Mouse (Mus musculus) embryonic facial prominence, embryonic 14.5 days (tissue): ENCODE measurements at regions not wholly inside any gene's neighbourhood (a gene's known extent, or its start where the extent isn't known, plus 50 kb on each side); places are given as distances from the start of the nearest gene placed in this dataset.
A peak's percentile ranks its signal among the peaks of the same experiment; 100 is the strongest.

Experiments
- ATAC-seq: fragments of 200-750 bp; cut with Nextera tagmentation; 2 replicates; pipeline ENCODE4 v1.8.0; 2017; ENCODE audit warnings: low read depth, moderate number of reproducible peaks, moderate TSS enrichment
- DNase-seq: peaks from one replicate; pipeline ENCODE4 v3.0.0-alpha.2; 2015; ENCODE audit warnings: low spot score
- H3K27ac ChIP-seq: fragments of 300-500 bp; sonication (generic); replicated peaks from 2 replicates; pipeline ENCODE4 v1.5.1; 2014; ENCODE audit warnings: low read depth, mild to moderate bottlenecking, low read length, moderate library complexity
- H3K27me3 ChIP-seq: fragments of 300-500 bp; sonication (generic); replicated peaks from 2 replicates; pipeline ENCODE4 v1.6.1; 2014; ENCODE audit warnings: low read length; ENCODE audit not compliant: control insufficient read depth, insufficient read depth
- H3K36me3 ChIP-seq: fragments of 300-500 bp; sonication (generic); 2 replicates; pipeline ENCODE4 v1.6.1; 2014; ENCODE audit warnings: low read length, mixed read lengths; ENCODE audit not compliant: control insufficient read depth, insufficient read depth
- H3K4me1 ChIP-seq: fragments of 300-500 bp; sonication (generic); 2 replicates; pipeline ENCODE4 v1.6.1; 2014; ENCODE audit warnings: antibody characterized with exemption, low read length; ENCODE audit not compliant: control insufficient read depth, insufficient read depth
- H3K4me2 ChIP-seq: fragments of 300-500 bp; sonication (generic); 2 replicates; pipeline ENCODE4 v1.6.1; 2014; ENCODE audit warnings: low read depth, mild to moderate bottlenecking, low read length, moderate library complexity, mixed read lengths
- H3K4me3 ChIP-seq: fragments of 300-500 bp; sonication (generic); 2 replicates; pipeline ENCODE4 v1.5.1; 2014; ENCODE audit warnings: low read depth, mild to moderate bottlenecking, low read length
- H3K9ac ChIP-seq: fragments of 300-500 bp; sonication (generic); 2 replicates; pipeline ENCODE4 v1.6.1; 2014; ENCODE audit warnings: low read depth, mild to moderate bottlenecking, low read length, moderate library complexity, mixed read lengths
- H3K9me3 ChIP-seq: fragments of 300-500 bp; sonication (generic); 2 replicates; pipeline ENCODE4 v1.6.1; 2016; ENCODE audit warnings: low read length; ENCODE audit not compliant: control insufficient read depth
- WGBS: fragments of 180-500 bp; shearing (Covaris S2); extraction: QIAGEN DNeasy Blood & Tissue Kit; methylation state at CpG from one replicate; pipeline ENCODE4 v1.1.7; 2014; 5-methylcytosine and 5-hydroxymethylcytosine counted together

DNA sequence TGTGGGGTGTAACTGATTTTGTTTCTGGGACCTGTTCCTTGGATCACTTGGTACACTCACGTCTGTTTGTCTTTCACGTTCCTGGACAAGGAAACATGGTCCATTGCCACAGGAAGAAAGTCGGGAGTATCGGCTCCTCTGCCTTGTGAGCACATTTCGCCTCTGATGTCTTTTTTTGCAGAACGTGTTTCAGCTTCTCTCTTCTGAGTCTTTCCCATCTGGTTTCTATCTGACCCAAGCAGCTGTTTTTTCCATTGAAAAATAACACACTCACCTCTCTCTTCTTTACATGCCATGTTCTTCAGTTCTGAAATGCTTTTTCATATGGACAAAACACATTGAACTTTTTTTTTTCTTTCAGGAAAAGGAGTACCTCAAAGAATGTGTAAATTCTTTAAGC, 61.4 kb upstream of the Lrig1 start:
- ATAC-seq (no peak), DNase-seq (peak; percentile 74)
- Histone ChIP-seq H3K36me3 (no peaks in the 10 kb centered on the region), H3K4me3 (no peak overlapping the region), H3K27ac (peak overlapping the region; percentile 71), H3K27me3 (no peaks in the 10 kb centered on the region), H3K4me2 (no peak overlapping the region), H3K9ac (no peak overlapping the region), H3K9me3 (no peaks in the 10 kb centered on the region), H3K4me1 (peaks cover 28% of the 10 kb centered on the region)
- WGBS: 23% methylated on average over 6 of the region's 6 CpGs

DNA sequence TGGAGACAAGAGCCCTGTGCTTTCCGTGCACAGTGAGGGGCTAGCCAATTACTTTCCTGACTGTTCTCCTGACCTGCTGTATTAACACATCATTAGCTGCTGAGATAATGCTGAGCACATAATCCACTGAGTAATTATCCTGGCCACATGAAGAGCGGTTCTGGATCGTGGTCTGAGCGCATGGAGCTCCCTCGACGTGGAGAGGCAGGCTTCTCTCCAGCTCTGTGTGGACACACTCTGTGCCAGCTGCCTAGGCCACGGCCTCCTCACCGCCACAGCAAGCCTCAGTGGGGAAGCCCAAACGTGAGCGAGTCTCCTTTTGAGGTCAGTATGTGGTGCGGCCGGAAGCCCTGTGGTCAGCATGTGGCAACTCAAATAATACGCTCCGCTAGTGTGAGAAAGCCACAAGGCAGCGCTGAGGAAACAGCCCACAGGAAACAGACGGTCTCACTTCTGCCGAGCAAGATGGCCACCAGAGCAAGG, 60.7 kb upstream of the Lrig1 start:
- ATAC-seq: peak; percentile 53
- 62% methylated on average over 17 of the region's 17 CpGs for WGBS
- Histone ChIP-seq H3K9ac (no peak overlapping the region), H3K9me3 (no peaks in the 10 kb centered on the region), H3K4me3 (no peak overlapping the region), H3K4me2 (no peak overlapping the region), H3K36me3 (no peaks in the 10 kb centered on the region), H3K27ac (peak overlapping the region; percentile 71), H3K27me3 (no peaks in the 10 kb centered on the region), H3K4me1 (peaks cover 33% of the 10 kb centered on the region)
- DNase-seq: peak; percentile 69

DNA sequence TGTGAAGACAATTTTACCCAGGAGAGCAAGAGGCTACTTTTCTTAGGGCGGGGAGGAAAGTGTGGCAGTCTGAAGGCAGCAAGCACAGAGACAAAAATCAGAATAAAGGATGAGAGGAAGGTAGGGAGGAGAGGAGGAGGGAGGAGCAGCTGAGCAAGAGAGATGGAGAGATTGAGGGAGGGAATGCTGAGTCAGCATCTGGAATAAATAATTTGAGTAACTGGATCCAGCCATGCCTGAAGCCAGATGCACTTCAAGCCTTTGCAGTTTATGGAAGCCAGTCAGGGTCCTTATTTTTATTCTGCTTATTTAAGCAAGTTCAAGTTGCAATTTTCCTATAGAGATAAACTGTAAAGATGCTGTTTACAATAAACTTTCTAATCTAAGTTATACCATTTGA, 59.7 kb upstream of the Lrig1 start:
- no peak overlapping the region for H3K9ac ChIP-seq
- WGBS: 90% methylated on average over 1 of the region's 1 CpGs
- H3K27ac ChIP-seq: no peak overlapping the region
- H3K36me3 ChIP-seq: no peaks in the 10 kb centered on the region
- H3K4me2 ChIP-seq: no peak overlapping the region
- no peaks in the 10 kb centered on the region for H3K9me3 ChIP-seq
- peaks cover 37% of the 10 kb centered on the region for H3K4me1 ChIP-seq
- H3K4me3 ChIP-seq: no peak overlapping the region
- no peak for ATAC-seq
- DNase-seq: no peak
- no peaks in the 10 kb centered on the region for H3K27me3 ChIP-seq

DNA sequence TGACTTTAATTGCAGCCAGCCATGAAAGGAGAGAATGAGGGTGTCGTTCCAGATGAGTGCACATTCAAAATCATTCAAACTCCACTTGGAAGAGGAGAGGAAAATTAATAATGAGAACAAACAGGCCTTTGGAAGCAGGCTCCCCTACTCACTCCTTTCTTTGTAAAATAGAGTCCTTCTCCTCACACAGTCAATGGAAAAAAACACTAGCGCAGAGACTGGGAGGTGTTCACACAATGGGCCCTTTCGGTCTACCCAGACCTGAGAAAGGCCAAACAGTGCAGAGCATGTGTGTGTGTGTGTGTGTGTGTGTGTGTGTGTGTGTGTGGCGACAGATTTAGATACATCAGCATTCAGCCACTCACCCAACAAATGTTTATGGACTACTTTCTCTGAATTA, 56.0 kb upstream of the Lrig1 start:
- DNase-seq: peak; percentile 61
- Histone ChIP-seq H3K9ac (no peak overlapping the region), H3K4me1 (peaks cover 24% of the 10 kb centered on the region), H3K36me3 (no peaks in the 10 kb centered on the region), H3K9me3 (no peaks in the 10 kb centered on the region), H3K27ac (no peak overlapping the region), H3K4me3 (no peak overlapping the region), H3K4me2 (no peak overlapping the region), H3K27me3 (no peaks in the 10 kb centered on the region)
- WGBS: 57% methylated on average over 4 of the region's 4 CpGs
- ATAC-seq: peak; percentile 51; the same call in 1 of the 2 replicates

DNA sequence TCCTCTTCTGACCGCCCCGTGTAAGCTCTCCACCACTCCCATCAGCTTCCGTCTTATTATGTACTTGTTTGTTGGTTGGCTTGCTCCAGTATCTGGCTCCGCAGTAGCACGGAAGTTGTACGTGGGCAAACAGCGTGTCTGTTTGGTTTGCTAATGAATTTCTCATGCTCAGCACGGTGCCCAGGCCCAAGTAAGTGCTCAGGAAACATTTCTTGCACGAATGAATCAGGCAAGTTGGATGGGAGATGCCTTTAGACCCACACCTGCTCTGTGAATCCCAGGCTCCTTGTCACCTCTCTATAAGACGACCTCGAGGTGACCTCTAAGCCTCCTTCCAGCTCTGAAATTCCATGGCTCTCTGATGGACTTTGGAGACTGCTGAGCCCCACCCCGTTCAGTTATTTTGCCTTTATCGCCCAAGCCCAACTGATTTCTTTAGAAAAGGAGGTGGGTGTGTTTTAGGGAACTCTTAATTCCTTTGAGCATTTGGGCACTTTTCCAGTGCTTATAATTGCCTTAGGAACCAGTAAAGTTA, 55.4 kb upstream of the Lrig1 start:
- peaks cover 18% of the 10 kb centered on the region for H3K4me1 ChIP-seq
- no peaks in the 10 kb centered on the region for H3K27me3 ChIP-seq
- H3K9ac ChIP-seq: no peak overlapping the region
- DNase-seq: peak; percentile 67
- H3K27ac ChIP-seq: no peak overlapping the region
- no peaks in the 10 kb centered on the region for H3K36me3 ChIP-seq
- ATAC-seq: peak; percentile 24; the same call in 1 of the 2 replicates
- H3K4me2 ChIP-seq: no peak overlapping the region
- 48% methylated on average over 13 of the region's 13 CpGs for WGBS
- no peak overlapping the region for H3K4me3 ChIP-seq
- H3K9me3 ChIP-seq: no peaks in the 10 kb centered on the region

DNA sequence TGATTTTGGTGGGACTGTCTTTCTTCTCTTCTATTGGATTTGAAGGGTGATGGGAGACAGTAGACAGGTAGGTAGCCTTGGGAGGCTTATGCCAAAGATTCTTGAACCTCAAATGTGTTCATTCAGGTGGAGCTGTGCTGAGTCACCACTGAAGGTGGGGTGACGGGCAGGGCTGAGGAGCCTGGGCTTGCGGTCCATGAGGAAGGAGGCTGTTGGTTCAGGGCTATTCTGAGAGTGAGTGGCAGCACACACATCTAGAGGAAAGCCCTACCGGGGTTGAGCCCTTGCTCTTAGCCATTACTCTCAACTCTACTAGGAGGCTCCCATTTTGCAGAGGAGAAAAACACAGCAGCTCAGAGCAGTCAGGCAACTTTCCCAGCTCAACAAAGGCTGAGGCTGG, 54.6 kb upstream of the Lrig1 start:
- no peak overlapping the region for H3K4me2 ChIP-seq
- WGBS: 94% methylated on average over 3 of the region's 3 CpGs
- no peak overlapping the region for H3K27ac ChIP-seq
- ATAC-seq: no peak
- DNase-seq: no peak
- H3K9me3 ChIP-seq: no peaks in the 10 kb centered on the region
- H3K4me1 ChIP-seq: peaks cover 10% of the 10 kb centered on the region
- no peaks in the 10 kb centered on the region for H3K36me3 ChIP-seq
- no peak overlapping the region for H3K9ac ChIP-seq
- H3K27me3 ChIP-seq: no peaks in the 10 kb centered on the region
- H3K4me3 ChIP-seq: no peak overlapping the region

DNA sequence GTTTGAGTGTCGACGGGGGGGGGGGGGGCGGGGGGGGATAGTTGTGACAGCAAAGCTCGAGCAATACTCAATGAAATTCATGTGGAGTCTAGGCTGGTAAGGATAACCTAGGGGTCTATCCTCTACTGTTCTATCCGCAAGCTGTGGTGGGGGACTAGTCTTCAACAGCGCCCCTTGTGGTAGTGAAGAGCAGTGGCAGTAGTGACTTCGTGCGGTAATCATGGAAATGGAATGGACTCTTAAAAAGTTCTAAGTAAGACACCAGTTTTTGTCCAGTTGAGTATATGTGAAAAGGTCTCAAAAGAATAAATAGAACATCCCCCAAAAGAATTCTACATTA, 51.1 kb upstream of the Lrig1 start:
- H3K4me1 ChIP-seq: peaks cover 8% of the 10 kb centered on the region
- no peaks in the 10 kb centered on the region for H3K27me3 ChIP-seq
- no peak overlapping the region for H3K4me3 ChIP-seq
- no peaks in the 10 kb centered on the region for H3K36me3 ChIP-seq
- WGBS: 33% methylated on average over 8 of the region's 8 CpGs
- no peak overlapping the region for H3K4me2 ChIP-seq
- DNase-seq (no peak), ATAC-seq (no peak)
- H3K9ac ChIP-seq: no peak overlapping the region
- no peaks in the 10 kb centered on the region for H3K9me3 ChIP-seq
- H3K27ac ChIP-seq: no peak overlapping the region

DNA sequence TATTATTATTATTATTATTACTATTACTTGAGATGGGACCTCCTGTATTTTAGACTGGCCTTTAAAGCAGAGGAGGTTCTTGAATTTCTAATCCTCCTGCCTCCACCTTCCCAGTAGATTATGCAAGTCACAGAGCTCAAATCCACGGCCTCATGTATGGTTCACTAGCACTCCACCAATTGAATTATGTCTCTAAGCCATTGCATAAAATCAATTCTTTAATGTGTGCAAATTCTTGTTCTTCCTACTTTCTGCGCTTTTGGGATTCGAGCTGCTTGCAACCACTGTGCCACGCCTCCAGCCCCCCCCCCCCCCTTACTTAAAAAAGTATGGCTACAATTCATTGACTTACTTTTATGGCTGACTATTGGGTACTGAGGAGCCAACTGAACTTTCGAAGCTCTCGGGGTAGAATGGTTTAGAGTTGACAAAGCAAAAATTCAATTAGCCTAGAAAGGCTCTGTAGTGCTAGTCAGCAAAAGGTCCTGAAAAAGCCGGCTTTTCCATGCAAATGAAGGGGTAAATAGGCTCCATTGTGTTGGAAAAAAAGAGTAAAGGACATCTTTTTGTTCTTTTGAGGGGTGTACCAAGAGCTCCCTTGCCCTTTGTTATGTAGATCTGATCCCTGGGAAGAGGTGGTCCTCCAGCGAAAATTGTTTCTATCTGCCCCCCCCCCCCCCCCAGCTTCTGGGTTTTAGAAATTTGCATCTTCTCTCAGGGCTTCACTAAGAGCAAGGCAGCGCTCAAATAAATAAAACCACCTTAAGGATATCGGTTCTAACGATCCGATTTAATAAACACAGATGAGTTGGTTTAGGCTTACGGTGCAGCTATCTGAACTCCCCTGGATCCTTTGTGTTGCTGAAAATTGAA, 50.5 kb upstream of the Lrig1 start:
- no peak for ATAC-seq
- Histone ChIP-seq H3K4me2 (no peak overlapping the region), H3K9me3 (no peaks in the 10 kb centered on the region), H3K4me3 (no peak overlapping the region), H3K27me3 (no peaks in the 10 kb centered on the region), H3K9ac (no peak overlapping the region), H3K36me3 (no peaks in the 10 kb centered on the region), H3K27ac (no peak overlapping the region), H3K4me1 (peaks cover 2% of the 10 kb centered on the region)
- DNase-seq: no peak
- 27% methylated on average over 13 of the region's 13 CpGs for WGBS
